Mouse (Mus musculus) right cerebral cortex, adult 2 months (tissue): Measurements from ENCODE around the gene Cacnb2.

ENCODE experiments used
- DNase-seq, 2 experiments: peaks; one replicate each; pipeline ENCODE4 v3.0.0; 2021 to 2022; ENCODE audit warnings: low spot score in 2 of 2

Gene Cacnb2

GRCm38 (mm10) chr2:14774857-14775495 is 172.1 kb downstream of the Cacnb2 start:
- peak in 1 of 2 experiments; percentile 18 for DNase-seq

GRCm38 (mm10) chr2:14787983-14788382 is 185.1 kb downstream of the Cacnb2 start:
- DNase-seq, result no peak

- no peak for DNase-seq
Observed at GRCm38 (mm10) chr2:14801446-14802046, 198.7 kb downstream of the Cacnb2 start.

GRCm38 (mm10) chr2:14807650-14808347 is 204.9 kb downstream of the Cacnb2 start:
- no peak for DNase-seq

- DNase-seq, result no peak
Observed at GRCm38 (mm10) chr2:14814977-14815376, 212.1 kb downstream of the Cacnb2 start.

GRCm38 (mm10) chr2:14818651-14819050 is 215.8 kb downstream of the Cacnb2 start:
- no peak for DNase-seq

GRCm38 (mm10) chr2:14820946-14821345 is 218.1 kb downstream of the Cacnb2 start:
- DNase-seq, result no peak

- DNase-seq, result no peak
Observed at GRCm38 (mm10) chr2:14823105-14823504, 220.2 kb downstream of the Cacnb2 start.

GRCm38 (mm10) chr2:14823816-14824348 is 221.0 kb downstream of the Cacnb2 start:
- DNase-seq, result no peak

GRCm38 (mm10) chr2:14825146-14825545 is 222.3 kb downstream of the Cacnb2 start:
- DNase-seq, result no peak

GRCm38 (mm10) chr2:14829451-14829850 is 226.6 kb downstream of the Cacnb2 start:
- DNase-seq, result no peak

- no peak for DNase-seq
Observed at GRCm38 (mm10) chr2:14831308-14831707, 228.4 kb downstream of the Cacnb2 start.

- no peak for DNase-seq
Observed at GRCm38 (mm10) chr2:14834700-14835317, 231.9 kb downstream of the Cacnb2 start.

GRCm38 (mm10) chr2:14841272-14841671 is 238.4 kb downstream of the Cacnb2 start:
- DNase-seq, result no peak

- DNase-seq, result no peak
Observed at GRCm38 (mm10) chr2:14846727-14847126, 243.8 kb downstream of the Cacnb2 start.

- no peak for DNase-seq
Observed at GRCm38 (mm10) chr2:14847188-14847587, 244.3 kb downstream of the Cacnb2 start.

GRCm38 (mm10) chr2:14850831-14851230 is 247.9 kb downstream of the Cacnb2 start:
- no peak for DNase-seq

- DNase-seq, result no peak
Observed at GRCm38 (mm10) chr2:14851383-14851782, 248.5 kb downstream of the Cacnb2 start.

- no peak for DNase-seq
Observed at GRCm38 (mm10) chr2:14854054-14854453, 251.2 kb downstream of the Cacnb2 start.

- no peak for DNase-seq
Observed at GRCm38 (mm10) chr2:14858301-14858700, 255.4 kb downstream of the Cacnb2 start.

GRCm38 (mm10) chr2:14860350-14860749 is 257.5 kb downstream of the Cacnb2 start:
- DNase-seq, result no peak

- no peak for DNase-seq
Observed at GRCm38 (mm10) chr2:14861613-14862012, 258.7 kb downstream of the Cacnb2 start.
